Mouse (Mus musculus): ENCODE measurements around the gene Smyd4.
"Not testable (repeated sequence)": the region's sequence is repeated elsewhere in the genome, so short reads cannot be mapped to it uniquely, and the experiment has no call there.

The Smyd4 gene

GRCm38 (mm10) chr11:75346556-75347187 is 1.6 kb upstream of the Smyd4 start:
- no peak for DNase-seq

DNA sequence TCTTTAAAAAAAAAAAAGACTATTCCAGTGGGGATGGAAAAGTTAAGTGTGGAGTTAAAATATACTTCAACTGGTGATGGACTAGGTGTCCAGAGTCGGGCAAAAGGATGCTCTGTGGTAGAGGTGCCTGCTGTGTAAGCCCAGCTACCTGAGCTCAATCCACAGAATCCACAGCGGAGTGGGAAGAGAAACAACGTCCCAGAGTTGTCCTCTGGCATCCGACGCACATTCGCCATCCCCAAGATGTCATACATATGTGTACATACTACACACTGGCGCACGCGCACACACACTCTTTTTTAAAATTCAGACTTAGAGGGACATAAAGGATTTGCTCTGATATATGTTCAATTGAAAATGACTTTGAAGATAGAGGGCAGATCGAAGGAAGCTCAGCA is 1.0 kb upstream of the Smyd4 start:
- no peak for DNase-seq

DNA sequence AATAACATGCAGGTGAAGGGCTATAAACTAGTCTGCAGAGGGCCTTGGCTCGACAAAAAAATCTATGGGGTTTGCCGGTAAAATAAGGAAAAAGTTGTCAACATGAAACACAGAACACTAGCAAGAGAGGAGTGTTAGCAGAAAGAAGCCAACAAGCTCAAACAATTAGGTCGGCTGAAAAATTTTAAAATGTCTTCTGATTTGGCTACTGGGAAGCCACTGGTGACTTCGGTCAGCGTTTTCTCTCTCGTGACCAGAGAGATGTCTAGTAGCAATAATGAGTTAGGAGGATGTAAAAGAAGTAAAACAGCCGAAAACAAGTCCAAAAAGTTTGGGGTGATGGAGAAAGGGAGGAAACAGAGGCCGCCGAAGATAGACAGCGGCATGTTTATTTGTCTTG is 637 bp upstream of the Smyd4 start:
- no peak for DNase-seq

DNA sequence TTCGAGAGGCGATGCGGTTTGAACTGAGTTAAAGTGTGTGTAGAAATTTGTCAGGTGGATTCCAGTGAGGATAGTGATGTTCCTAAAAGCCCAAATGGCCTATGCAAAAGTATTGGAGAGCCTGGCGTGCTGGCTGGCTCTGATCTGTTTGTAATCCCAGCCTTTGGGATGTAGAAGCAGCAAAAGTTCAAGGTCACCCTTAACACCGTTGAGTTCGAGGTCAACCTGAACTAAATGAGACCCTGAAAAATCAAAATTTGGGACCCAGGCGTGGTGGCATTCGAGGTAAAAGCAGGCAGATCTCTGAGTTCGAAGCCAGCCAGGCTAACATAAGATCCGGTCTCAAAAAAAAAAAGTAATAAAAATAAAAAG is 643 bp downstream of the Smyd4 start:
- DNase-seq: no peak

DNA sequence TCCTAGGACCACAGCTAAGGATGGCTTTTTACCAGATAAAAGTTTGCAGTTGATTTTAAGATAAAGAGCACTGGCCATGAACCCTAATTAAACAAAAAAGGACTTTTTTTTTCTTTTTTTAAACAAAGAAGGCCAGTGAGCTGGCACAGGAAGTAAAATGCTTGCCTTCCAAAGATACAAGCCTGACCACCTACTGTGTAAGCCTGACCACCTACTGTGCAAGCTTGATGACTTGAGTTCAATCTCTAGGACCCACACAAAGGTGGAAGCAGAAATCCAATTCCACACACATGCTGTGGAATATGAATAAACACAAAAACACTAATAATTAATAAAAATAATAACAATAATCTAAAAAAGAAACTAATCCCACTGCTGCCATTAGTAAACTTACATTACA is 3.0 kb downstream of the Smyd4 start:
- no peak for DNase-seq

DNA sequence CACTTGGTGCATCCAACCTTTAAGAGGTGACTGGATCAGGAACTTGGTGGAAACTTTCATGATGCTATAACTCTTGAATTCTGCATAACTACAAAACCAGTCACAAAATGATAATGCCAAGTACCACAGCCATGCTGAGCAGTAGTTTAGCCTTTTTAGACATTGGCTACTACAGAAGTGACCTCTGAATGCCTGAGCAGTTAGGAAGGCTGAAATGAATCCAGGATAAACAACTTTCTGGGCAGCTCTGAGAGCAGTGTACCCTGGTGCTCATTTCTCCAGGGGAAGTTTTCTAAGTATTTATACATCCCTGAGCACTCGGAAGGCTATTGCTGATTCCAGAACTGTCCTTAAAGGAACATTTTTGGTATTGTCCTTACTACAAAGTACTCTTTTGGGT is 7.2 kb downstream of the Smyd4 start:
- no peak for DNase-seq

DNA sequence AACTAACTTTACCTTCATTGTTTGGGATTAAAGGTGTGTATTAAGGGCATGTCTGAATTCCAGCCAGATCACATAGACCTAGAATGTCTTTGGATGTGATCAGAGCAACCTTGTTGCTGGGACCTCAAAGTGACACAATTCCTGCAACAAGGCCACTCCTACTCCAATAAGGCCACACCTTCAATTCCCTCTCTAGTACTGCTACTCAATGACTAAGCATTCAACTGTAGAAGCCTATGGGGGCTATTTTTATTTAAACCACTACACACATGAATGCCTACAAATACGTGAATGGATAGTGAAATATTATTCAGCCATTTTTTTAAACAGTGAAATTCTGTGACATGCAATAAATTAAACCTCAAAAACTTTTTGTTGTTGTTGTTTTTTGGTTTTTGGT is 28.9 kb downstream of the Smyd4 start:
- DNase-seq: no peak

DNA sequence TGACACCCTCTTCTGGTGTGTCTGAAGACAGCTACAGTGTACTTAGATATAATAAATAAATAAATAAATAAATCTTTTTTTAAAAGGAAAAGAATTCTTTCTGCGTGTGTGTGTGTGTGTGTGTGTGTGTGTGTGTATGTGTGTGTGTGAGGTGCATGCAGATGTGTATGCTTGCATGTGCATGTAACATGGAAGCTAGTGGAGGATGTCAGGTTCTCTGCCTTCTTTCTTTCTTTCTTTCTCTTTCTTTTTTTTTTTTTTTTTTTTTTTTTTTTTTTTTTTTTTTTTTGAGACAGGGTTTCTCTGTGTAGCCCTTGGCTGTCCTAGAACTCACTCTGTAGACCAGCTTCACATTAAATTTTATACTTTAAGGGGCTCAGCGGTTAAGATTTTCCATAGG is 30.6 kb downstream of the Smyd4 start:
- not testable (repeated sequence) for DNase-seq

DNA sequence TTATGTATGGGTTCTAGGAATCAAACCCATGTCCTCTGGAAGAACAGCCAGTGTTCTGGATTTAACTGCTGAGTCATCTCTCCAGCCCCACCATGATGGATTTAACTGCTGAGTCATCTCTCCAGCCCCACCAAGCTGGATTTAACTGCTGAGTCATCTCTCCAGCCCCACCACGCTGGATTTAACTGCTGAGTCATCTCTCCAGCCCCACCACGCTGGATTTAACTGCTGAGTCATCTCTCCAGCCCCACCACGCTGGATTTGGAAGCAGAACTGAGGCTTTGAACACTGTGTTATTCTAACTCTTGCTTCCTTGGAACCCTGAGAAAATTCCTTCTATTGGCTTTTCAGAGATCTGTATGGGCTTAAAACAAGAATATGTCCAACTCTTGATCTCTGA is 35.3 kb downstream of the Smyd4 start:
- DNase-seq: not testable (repeated sequence)

DNA sequence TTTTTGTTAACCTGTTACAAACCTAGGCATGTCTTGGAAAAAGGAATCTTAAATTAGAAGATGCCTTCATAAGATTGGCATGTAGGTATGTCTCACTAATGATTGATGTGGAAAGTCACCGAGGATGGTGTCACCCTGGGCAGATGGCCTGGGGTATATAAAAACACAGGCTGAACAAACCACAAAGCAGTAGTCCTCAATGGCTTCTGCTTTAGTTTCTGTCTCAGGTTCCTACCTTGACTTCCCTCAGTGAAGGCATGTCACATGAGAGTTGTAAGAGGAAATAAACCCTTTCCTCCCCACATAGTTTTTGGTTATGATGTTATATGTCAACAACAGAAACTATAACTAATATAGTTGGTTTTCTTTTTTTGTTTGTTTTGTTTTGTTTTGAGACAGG is 47.4 kb downstream of the Smyd4 start:
- no peak for DNase-seq

GRCm38 (mm10) chr11:75397452-75397851 is 49.2 kb downstream of the Smyd4 start:
- no peak for DNase-seq

- no peak for DNase-seq
Measured at GRCm38 (mm10) chr11:75399411-75399841, 51.2 kb downstream of the Smyd4 start.

GRCm38 (mm10) chr11:75400099-75400498 is 51.9 kb downstream of the Smyd4 start:
- DNase-seq: peak; percentile 19

- DNase-seq: peak; percentile 32
Measured at GRCm38 (mm10) chr11:75402271-75402690, 54.0 kb downstream of the Smyd4 start.

DNA sequence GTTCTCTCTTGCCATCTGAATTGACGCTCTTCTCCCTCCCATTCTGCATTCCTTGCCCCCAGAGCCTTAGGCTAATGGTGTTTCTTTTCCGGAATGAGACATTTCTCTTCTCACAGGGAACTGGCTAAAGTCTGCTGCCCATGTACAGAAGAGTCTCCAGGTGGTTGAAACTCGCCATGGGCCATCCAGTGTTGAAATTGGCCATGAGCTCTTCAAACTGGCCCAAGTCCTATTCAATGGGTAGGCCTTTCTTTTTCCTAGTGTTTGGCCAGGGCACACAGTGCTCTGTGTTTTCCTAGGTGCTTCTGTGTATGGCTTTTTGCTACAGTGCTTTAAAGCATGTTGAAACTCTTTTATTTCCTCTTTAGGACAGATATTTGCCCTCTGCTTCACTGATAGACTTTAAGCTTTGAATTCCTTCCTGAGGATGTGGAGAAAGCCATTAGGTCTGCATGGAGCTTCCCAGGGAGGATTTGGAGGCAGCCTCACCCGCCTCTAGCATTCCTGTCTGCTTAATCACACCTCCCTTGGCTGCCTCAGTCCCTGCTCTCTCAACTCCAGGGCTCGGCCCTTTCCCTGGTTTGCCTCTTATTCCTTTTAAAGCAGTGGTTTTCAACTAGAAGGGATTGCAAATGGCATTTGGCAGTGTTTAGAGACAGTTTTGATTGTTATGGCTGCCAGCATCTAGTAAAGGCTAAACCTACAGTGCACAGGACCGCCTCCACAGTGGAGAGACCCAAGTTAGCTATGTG is 55.2 kb downstream of the Smyd4 start:
- DNase-seq: no peak

DNA sequence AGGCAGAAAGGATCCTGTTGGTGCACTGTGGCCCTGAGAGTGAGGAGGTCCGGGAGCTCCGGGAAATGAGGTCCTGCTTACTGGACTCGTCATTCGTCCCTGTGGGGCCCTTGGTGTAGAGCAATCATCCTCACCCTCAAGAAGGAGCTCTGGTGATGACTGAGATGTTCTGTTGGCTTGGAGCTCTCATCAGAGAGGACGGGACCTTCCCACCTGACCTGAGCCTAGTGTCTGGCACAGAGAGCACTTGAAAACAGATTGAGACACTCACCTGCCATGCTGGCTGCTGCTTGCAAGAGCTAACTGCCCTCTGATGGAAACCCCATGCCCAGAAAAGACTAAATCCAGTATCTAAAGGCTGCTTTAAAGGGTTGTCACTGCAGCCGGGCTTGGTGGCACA is 56.6 kb downstream of the Smyd4 start:
- DNase-seq: no peak

- DNase-seq: no peak
Measured at GRCm38 (mm10) chr11:75406104-75406503, 57.9 kb downstream of the Smyd4 start.

DNA sequence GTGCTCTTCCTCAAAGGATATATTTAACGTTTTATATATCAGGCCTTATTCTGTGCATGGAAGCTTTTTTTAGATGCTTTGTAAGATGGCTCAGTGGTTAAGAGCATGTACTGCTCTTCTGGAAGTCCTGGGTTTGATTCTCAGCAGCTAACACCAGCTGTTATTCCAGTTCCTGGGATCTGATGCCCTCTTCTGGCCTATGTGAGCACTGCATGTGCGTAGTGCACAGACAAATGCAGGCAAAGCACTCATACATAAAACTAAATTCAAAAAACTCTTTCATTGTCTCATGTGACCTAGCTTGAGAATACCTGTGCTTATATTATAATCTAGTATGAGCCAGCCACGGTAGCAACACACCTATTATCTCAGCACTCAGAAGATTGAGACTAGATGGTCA is 58.6 kb downstream of the Smyd4 start:
- DNase-seq: peak; percentile 85

- DNase-seq: peak; percentile 81
Measured at GRCm38 (mm10) chr11:75409679-75410575, 61.7 kb downstream of the Smyd4 start.

- peak; percentile 59 for DNase-seq
Measured at GRCm38 (mm10) chr11:75410591-75410990, 62.4 kb downstream of the Smyd4 start.

GRCm38 (mm10) chr11:75415096-75415495 is 66.9 kb downstream of the Smyd4 start:
- DNase-seq: peak; percentile 48

DNA sequence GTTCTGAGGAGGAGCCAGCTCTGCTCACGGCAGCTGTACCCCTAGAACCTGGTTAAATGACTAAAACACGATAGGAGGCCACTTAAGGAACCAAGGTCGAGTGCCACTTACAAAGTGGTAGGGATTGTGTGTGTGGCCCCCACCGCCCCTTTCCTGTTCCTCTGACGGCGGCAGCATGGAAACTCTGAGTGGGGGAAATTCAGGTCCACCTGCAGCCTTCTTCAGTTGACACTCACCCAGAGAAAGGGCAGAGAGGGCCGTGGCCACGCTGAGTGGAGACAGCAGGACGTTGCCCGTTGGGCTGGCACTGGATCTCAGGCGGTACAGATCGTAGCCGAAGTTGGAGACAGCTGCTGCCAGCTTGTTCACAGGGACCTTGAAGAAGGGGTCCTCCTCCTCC is 67.8 kb downstream of the Smyd4 start:
- DNase-seq: peak; percentile 35

GRCm38 (mm10) chr11:75420037-75420436 is 71.8 kb downstream of the Smyd4 start:
- DNase-seq: no peak
